Mouse (Mus musculus): Measurements from ENCODE around the gene Cavin1. TPM values are rescaled to one million over a fixed set of nuclear protein-coding genes. Genes with fewer than 3 reads are reported as not detected.

Gene Cavin1
- polyA plus RNA-seq, 1 experiment from 2014 or later, result 137 TPM

DNA sequence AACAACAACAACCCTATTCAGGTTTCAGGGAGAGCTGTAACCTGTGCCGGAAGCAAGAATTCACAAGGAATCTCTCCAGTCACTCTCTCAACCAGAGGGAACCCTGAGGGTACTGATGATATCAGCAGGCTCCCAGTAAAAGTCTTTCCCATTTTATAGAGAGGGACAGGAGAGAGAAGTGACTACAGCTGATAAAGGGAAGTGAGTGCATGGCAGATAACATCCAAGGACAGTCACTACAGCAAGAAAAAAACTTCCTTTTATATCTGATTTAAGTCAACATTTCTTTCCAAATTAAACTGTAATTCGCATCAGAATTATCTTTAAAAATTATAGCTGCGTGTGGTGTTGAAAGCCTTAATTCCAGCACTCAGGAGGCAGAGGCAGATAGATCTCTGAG is 43.3 kb downstream of the Cavin1 start:
- no peaks in the 10 kb centered on the region for H3K36me3 ChIP-seq (ENCODE audit: insufficient read depth)
- H3K27ac ChIP-seq (ENCODE audit: low read depth), result no peak overlapping the region
- no peak for TF ChIP-seq CTCF (IDR thresholded peaks at IDR 0.05; ENCODE audit: low read depth)
- no peaks in the 10 kb centered on the region; the same call in 1 of the 2 replicates for H3K4me1 ChIP-seq (ENCODE audit: insufficient read depth)
- H3K9me3 ChIP-seq (ENCODE audit: low read depth, low read length), result no peaks in the 10 kb centered on the region
- H3K27me3 ChIP-seq (ENCODE audit: insufficient read depth, low read length), result no peaks in the 10 kb centered on the region
- DNase-seq, result no peak
- ATAC-seq (ENCODE audit: insufficient read depth), result no peak
- no peak overlapping the region for H3K4me3 ChIP-seq (ENCODE audit: low read depth, low read length)
- WGBS, result 83% methylated on average over 3 of the region's 3 CpGs
- H3K4me2 ChIP-seq, result no peak overlapping the region
- no peak overlapping the region for H3K9ac ChIP-seq

DNA sequence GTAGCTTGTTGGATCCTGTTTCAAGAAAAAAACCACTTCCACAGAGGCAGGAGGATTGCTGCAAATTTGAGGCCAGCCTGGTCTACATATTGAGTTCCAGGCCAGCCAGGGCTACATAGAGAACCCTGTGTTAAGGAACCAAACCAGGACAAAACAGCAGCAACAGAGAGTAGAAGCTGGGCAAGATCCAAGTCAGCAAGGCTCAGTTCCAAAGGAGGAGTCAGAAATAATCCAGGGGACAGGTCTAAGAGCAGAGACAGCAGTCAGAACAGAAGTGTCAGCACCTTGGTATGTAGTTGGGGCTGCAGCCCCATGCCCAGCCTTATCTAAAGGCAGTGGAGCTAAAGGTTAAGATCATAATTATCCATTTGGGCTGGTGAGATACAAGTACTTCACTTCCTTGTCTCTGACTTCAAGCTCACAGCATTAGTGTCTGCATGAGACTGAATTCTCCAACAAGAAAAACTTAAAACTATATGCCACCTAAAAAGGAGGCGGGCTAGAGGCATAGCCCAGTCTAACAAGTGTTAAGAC is 46.2 kb downstream of the Cavin1 start:
- DNase-seq, result no peak
- H3K27ac ChIP-seq (ENCODE audit: low read depth), result no peak overlapping the region
- no peak overlapping the region for H3K4me2 ChIP-seq
- no peaks in the 10 kb centered on the region for H3K27me3 ChIP-seq (ENCODE audit: insufficient read depth, low read length)
- no peak for ATAC-seq (ENCODE audit: insufficient read depth)
- H3K36me3 ChIP-seq (ENCODE audit: insufficient read depth), result no peaks in the 10 kb centered on the region
- H3K9ac ChIP-seq, result no peak overlapping the region
- H3K9me3 ChIP-seq (ENCODE audit: low read depth, low read length), result no peaks in the 10 kb centered on the region
- no peaks in the 10 kb centered on the region for H3K4me1 ChIP-seq (ENCODE audit: insufficient read depth)
- no peak for TF ChIP-seq CTCF (IDR thresholded peaks at IDR 0.05; ENCODE audit: low read depth)
- no peak overlapping the region for H3K4me3 ChIP-seq (ENCODE audit: low read depth, low read length)
- 92% methylated on average over 1 of the region's 1 CpGs for WGBS

DNA sequence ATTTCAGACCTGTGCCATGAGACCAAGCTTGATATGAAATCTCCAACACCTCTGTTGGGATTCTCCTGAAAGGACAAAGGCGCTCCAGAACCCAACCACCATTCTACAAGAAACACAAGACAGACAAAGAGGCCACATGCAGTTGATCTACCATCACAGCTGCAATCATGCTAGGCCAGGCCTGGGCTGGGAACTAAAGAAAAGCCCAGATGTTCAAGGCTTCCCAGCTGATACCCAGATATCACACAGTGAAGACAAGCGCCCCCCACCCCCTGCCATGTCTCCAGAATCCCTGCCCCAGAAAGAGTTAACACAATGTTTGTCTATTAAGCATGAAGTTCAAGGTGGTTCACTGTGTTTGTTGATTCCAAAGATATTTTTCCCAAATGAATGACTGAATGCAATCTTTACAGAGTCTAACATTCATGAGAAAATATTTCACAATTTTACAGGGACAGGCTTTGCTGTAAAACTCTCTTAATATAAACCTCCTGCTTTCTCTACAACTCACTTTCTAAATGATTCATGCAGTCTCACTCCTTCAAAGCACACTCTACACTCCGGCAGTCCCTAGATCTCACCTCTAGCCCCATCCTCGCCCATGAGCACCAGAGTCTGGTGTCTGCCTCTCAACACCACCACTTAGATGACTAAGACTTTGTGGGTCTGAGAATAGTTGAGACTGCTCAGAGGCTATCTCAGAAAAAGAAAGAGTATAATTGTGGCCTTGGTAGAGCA is 49.6 kb downstream of the Cavin1 start:
- Histone ChIP-seq H3K4me3 (ENCODE audit: low read depth, low read length) (no peak overlapping the region), H3K36me3 (ENCODE audit: insufficient read depth) (no peaks in the 10 kb centered on the region), H3K9me3 (ENCODE audit: low read depth, low read length) (no peaks in the 10 kb centered on the region), H3K27me3 (ENCODE audit: insufficient read depth, low read length) (no peaks in the 10 kb centered on the region), H3K4me2 (no peak overlapping the region), H3K27ac (ENCODE audit: low read depth) (no peak overlapping the region), H3K4me1 (ENCODE audit: insufficient read depth) (no peaks in the 10 kb centered on the region), H3K9ac (no peak overlapping the region)
- ATAC-seq (ENCODE audit: insufficient read depth) (no peak), DNase-seq (no peak)
- TF ChIP-seq CTCF (IDR thresholded peaks at IDR 0.05; ENCODE audit: low read depth), result no peak
- 75% methylated on average over 4 of the region's 4 CpGs for WGBS

DNA sequence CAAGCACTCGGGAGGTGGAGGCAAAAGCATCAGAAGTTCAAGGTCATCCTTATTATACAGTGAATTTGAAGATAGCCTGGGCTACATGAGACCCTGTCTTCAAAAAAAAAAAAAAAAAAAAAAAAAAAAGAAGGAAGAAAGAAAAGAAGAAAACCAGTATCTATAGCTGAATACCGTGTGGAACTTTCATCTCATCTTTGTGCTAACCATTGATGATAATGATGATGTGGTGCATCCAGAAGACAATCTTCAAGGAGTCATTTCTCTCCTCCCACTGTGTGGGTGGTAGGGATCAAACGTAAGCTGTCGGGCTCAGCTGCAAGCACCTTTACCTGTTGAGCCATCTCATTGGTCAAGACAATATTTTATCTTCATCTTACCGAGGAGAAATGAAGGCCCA is 52.7 kb downstream of the Cavin1 start:
- Histone ChIP-seq H3K4me3 (ENCODE audit: low read depth, low read length) (no peak overlapping the region), H3K9ac (no peak overlapping the region), H3K4me2 (no peak overlapping the region), H3K9me3 (ENCODE audit: low read depth, low read length) (no peaks in the 10 kb centered on the region), H3K36me3 (ENCODE audit: insufficient read depth) (no peaks in the 10 kb centered on the region), H3K4me1 (ENCODE audit: insufficient read depth) (no peaks in the 10 kb centered on the region), H3K27me3 (ENCODE audit: insufficient read depth, low read length) (no peaks in the 10 kb centered on the region), H3K27ac (ENCODE audit: low read depth) (no peak overlapping the region)
- 89% methylated on average over 5 of the region's 5 CpGs for WGBS
- DNase-seq (no peak), ATAC-seq (ENCODE audit: insufficient read depth) (no peak)
- TF ChIP-seq CTCF (IDR thresholded peaks at IDR 0.05; ENCODE audit: low read depth), result no peak

DNA sequence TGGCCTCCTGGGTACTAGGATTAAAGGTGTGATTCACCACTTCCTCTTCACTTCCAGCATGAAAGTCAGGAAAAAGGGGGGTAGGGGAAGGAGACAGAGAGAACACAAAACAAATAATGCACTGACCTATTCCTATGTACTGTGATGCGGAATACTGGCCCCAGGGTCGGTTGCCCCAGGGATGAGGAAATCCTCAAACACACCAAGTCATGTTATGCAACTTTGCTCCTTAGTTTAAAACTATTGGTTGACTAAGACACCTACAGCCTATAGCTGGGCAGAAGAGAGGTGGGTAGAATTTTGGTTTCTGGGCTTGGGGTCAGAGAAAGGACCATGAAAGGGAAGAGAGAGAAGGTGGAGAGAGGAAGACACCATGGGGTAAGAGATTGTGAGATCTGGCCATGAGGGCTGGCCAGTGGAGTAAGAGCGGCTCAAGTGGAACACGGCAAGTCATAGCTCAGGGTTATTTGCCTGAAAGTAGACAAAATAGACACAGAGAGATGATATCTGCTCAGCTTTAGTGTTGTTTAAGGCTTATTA is 54.2 kb downstream of the Cavin1 start:
- no peak overlapping the region for H3K9ac ChIP-seq
- 84% methylated on average over 4 of the region's 4 CpGs for WGBS
- no peak overlapping the region for H3K4me3 ChIP-seq (ENCODE audit: low read depth, low read length)
- H3K27ac ChIP-seq (ENCODE audit: low read depth), result no peak overlapping the region
- no peaks in the 10 kb centered on the region for H3K36me3 ChIP-seq (ENCODE audit: insufficient read depth)
- TF ChIP-seq CTCF (IDR thresholded peaks at IDR 0.05; ENCODE audit: low read depth), result no peak
- ATAC-seq (ENCODE audit: insufficient read depth), result no peak
- no peak overlapping the region for H3K4me2 ChIP-seq
- no peaks in the 10 kb centered on the region for H3K9me3 ChIP-seq (ENCODE audit: low read depth, low read length)
- H3K27me3 ChIP-seq (ENCODE audit: insufficient read depth, low read length), result no peaks in the 10 kb centered on the region
- H3K4me1 ChIP-seq (ENCODE audit: insufficient read depth), result no peaks in the 10 kb centered on the region
- DNase-seq, result no peak

DNA sequence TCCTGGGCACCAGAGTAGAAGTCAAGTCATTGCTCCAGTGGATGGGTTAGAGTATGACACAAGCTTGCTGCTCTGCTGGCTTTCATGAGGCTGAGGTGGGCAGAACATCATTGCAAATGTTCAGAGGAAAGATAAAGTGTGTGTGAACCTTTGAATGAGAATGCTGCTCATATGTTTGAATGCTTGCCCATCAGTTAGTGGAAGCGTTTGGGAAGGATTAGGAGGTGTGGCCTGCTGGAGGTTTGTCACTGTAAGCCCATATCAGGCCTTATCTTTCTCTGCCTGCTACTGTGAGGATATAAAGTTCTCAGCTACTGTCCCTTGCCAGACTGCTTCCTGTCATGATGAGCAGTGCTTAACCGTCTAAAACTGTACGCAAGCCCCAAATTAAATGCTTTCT is 55.6 kb downstream of the Cavin1 start:
- Histone ChIP-seq H3K27ac (ENCODE audit: low read depth) (no peak overlapping the region), H3K4me2 (no peak overlapping the region), H3K27me3 (ENCODE audit: insufficient read depth, low read length) (no peaks in the 10 kb centered on the region), H3K9me3 (ENCODE audit: low read depth, low read length) (no peaks in the 10 kb centered on the region), H3K4me1 (ENCODE audit: insufficient read depth) (no peaks in the 10 kb centered on the region), H3K4me3 (ENCODE audit: low read depth, low read length) (no peak overlapping the region), H3K9ac (no peak overlapping the region), H3K36me3 (ENCODE audit: insufficient read depth) (no peaks in the 10 kb centered on the region)
- TF ChIP-seq CTCF (IDR thresholded peaks at IDR 0.05; ENCODE audit: low read depth), result no peak
- DNase-seq (no peak), ATAC-seq (ENCODE audit: insufficient read depth) (no peak)
- 82% methylated on average over 3 of the region's 3 CpGs for WGBS

DNA sequence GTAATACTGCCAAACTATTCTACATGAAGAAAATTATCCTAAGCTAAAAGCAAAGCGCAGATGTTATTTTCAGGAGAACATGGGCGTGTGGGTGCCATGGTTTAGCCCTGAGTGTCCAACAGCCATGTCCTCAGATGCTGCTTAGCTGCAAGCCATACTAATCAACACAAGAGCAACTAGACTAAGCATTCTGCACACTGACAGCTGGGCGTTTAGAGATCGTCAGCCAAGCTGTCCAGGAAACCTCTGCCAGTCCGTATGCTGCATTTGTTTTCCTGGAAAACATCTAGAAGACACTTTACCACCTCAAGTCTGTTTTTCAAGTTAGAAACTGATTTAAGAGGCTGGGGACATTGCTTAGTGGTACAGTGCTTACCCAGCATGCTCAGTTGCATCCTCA is 56.3 kb downstream of the Cavin1 start:
- H3K9ac ChIP-seq, result no peak overlapping the region
- ATAC-seq (ENCODE audit: insufficient read depth) (no peak), DNase-seq (no peak)
- no peaks in the 10 kb centered on the region for H3K4me1 ChIP-seq (ENCODE audit: insufficient read depth)
- H3K27ac ChIP-seq (ENCODE audit: low read depth), result no peak overlapping the region
- WGBS, result 75% methylated on average over 5 of the region's 5 CpGs
- no peaks in the 10 kb centered on the region for H3K27me3 ChIP-seq (ENCODE audit: insufficient read depth, low read length)
- no peak for TF ChIP-seq CTCF (IDR thresholded peaks at IDR 0.05; ENCODE audit: low read depth)
- H3K4me2 ChIP-seq, result no peak overlapping the region
- H3K36me3 ChIP-seq (ENCODE audit: insufficient read depth), result no peaks in the 10 kb centered on the region
- H3K4me3 ChIP-seq (ENCODE audit: low read depth, low read length), result no peak overlapping the region
- no peaks in the 10 kb centered on the region for H3K9me3 ChIP-seq (ENCODE audit: low read depth, low read length)
